Mouse (Mus musculus) bone marrow macrophage, adult 2 months (primary cell): ENCODE data around the gene Per1. TPM values are rescaled to one million over a fixed set of nuclear protein-coding genes. Genes with fewer than 3 reads are reported as not detected.
"Not testable (repeated sequence)": the region's sequence is repeated elsewhere in the genome, so short reads cannot be mapped to it uniquely, and the experiment has no call there.

Experiments used
- H3K27ac ChIP-seq: 2 replicates; pipeline ENCODE4 v1.5.1; 2012; ENCODE audit warnings: low read depth, low read length; ENCODE audit not compliant: insufficient read depth
- H3K4me1 ChIP-seq: 2 replicates; pipeline ENCODE4 v1.6.1; 2012; ENCODE audit warnings: low read length; ENCODE audit not compliant: control insufficient read depth, insufficient read depth
- H3K4me3 ChIP-seq: 2 replicates; pipeline ENCODE4 v1.5.1; 2012; ENCODE audit warnings: mild to moderate bottlenecking, low read length, moderate library complexity; ENCODE audit not compliant: insufficient read depth
- CTCF ChIP-seq: IDR thresholded peaks from 2 replicates; pipeline ENCODE4 v1.5.1; 2012; ENCODE audit warnings: low read depth, mild to moderate bottlenecking, low read length, moderate library complexity
- POLR2A ChIP-seq: IDR thresholded peaks from 2 replicates; pipeline ENCODE4 v1.6.1; 2012; ENCODE audit warnings: mild to moderate bottlenecking, low read depth, low read length, borderline replicate concordance
- polyA plus RNA-seq: library from polyadenylated mRNA; stranded (reverse); fragments of >200 nt; gene quantifications from 2 replicates; pipeline ENCODE4 v1.2.4, GENCODE M21; 2012; ENCODE audit not compliant: missing spikeins, insufficient read depth, insufficient read length

Gene Per1
- polyA plus RNA-seq, 1 experiment = 35.9 TPM

DNA sequence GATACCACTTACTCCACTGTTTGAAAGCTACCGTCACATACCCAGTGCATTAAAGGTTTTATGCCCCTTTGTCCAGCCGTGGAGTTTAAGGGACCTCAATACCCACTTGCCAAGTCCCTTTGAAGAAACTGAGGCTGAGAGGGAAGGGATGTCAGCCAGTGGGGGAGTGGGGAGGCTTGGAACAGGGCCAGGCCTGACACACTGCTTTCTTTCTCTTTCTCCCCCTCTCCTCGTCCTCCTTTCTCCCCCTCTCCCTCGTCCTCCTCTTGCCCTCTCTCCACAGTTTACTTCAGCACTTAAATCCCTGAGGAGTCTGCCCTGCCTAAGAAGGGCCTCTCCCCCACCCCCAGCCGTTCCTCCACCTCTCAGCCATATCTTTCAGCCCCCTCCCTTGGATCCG, 4.7 kb upstream of the Per1 start:
- Histone ChIP-seq H3K27ac (no peak overlapping the region), H3K4me1 (peaks cover 7% of the 10 kb centered on the region), H3K4me3 (no peak overlapping the region)

GRCm38 (mm10) chr11:69091566-69092385, 3.2 kb upstream of the Per1 start:
- H3K4me1 ChIP-seq = peaks cover 12% of the 10 kb centered on the region
- TF ChIP-seq POLR2A (no peak), CTCF (no peak)

More for the DNA sequence above, 4.7 kb upstream of the Per1 start:
- TF ChIP-seq CTCF (no peak), POLR2A (no peak)

DNA sequence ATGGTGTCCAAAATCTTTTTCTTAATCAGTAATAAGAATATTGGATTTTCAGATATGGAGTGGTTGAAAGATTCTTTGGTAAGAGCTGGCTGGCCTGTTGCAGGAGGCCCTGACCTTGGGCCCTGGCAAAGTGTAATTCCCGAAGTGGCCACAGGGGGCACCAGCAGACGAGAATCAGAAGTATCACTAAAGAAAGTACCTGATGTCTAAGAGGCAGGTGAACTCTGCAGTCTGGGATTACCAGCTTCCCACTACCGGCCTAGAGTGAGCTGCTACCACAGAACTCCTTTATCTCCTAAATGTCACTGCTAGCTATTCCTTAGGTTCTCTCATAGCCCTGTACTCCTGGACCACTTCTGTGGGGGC, 2.6 kb upstream of the Per1 start:
- no peak for TF ChIP-seq POLR2A
- peak; percentile 65 for TF ChIP-seq CTCF
- Histone ChIP-seq H3K27ac (no peak overlapping the region), H3K4me3 (no peak overlapping the region), H3K4me1 (peaks cover 12% of the 10 kb centered on the region)

More at GRCm38 (mm10) chr11:69091566-69092385, 3.2 kb upstream of the Per1 start:
- H3K4me3 ChIP-seq = no peak overlapping the region
- H3K27ac ChIP-seq = no peak overlapping the region

DNA sequence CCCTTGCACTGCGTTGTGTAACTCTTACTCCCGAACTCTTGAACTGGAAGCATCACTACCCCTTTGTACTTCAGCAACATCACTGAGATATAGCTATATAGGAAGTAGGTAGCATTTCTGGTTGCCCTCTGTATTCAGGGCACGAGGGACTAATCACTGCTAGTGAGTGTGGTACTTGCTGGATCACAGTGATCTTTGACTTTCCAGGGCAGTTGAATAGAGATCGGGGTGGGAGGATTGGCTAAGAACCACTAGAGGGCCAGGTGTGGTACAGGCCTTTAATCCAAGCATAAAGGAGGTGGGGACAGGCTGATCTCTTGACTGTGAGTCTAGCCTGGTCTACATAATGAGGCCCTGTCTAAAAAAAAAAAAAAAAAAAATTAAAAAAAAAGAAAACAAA, 2.1 kb upstream of the Per1 start:
- H3K4me3 ChIP-seq = no peak overlapping the region
- no peak for TF ChIP-seq CTCF
- TF ChIP-seq POLR2A = no peak
- H3K4me1 ChIP-seq = peaks cover 17% of the 10 kb centered on the region
- no peak overlapping the region for H3K27ac ChIP-seq

GRCm38 (mm10) chr11:69093856-69094255, 1.2 kb upstream of the Per1 start:
- peaks cover 23% of the 10 kb centered on the region for H3K4me1 ChIP-seq
- H3K27ac ChIP-seq, H3K4me3 ChIP-seq: not testable (repeated sequence)

GRCm38 (mm10) chr11:69095511-69096231, 654 bp downstream of the Per1 start:
- Histone ChIP-seq H3K27ac (peak overlapping the region; percentile 53), H3K4me3 (peak overlapping the region; percentile 77), H3K4me1 (peaks cover 25% of the 10 kb centered on the region)
- TF ChIP-seq CTCF = no peak
- TF ChIP-seq POLR2A = no peak

GRCm38 (mm10) chr11:69096360-69096986, 1.5 kb downstream of the Per1 start:
- H3K27ac ChIP-seq = no peak overlapping the region
- peak overlapping the region; percentile 77 for H3K4me3 ChIP-seq
- TF ChIP-seq POLR2A (no peak), CTCF (no peak)
- H3K4me1 ChIP-seq = peaks cover 32% of the 10 kb centered on the region

DNA sequence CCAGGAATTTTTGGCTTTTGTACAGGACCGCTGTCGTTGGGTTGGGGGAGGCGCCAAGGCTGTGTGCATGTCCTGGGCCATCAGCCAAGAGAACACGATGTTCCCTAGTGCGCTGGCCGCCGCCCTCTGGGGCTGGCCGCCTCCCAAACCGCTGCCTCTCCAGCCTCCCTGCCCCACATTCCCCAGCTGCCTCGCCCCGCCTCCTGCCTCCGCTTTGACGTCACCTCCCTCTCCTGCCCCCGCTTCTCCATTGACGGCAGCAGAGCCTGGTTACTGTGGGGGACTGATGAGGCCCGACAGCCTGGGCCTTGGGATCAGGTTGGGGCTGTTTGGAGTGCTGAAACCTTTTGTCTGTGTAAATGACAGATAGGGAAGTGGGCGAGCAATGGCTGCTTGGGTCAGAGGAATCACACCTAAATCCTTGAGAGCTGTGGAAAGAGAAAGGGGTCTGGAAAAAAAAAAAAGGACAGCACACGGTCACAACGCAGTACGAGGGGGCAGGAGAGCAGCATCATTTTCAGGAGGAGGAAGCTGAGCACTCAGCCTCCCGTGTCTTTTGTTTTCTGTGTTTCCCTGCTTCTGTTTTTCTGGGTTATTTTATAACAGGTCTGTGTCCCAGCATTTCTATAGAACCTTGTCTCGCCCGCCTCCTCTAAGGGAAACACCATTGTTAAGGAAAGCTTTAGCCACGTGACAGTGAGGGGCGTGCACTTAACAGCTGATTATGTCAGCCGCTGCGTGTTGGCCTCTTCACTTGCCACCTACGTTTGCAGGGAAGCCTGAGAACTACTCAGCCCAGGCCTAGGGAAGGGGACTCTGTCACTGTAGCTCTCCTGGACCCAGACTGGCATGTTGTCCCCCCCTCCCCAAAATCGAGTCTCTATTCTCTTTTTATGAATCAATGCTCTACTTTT, 2.2 kb downstream of the Per1 start:
- H3K4me1 ChIP-seq = peaks cover 39% of the 10 kb centered on the region
- peak overlapping the region; percentile 38 for H3K4me3 ChIP-seq
- TF ChIP-seq CTCF (no peak), POLR2A (no peak)
- peak overlapping the region; percentile 35 for H3K27ac ChIP-seq
